Mouse (Mus musculus) cerebellum, adult 9-10 months (tissue): ENCODE results near the gene Mark3.

Source experiments
- DNase-seq: peaks from one replicate; pipeline ENCODE4 v3.0.0; 2022

Mark3 gene

DNA sequence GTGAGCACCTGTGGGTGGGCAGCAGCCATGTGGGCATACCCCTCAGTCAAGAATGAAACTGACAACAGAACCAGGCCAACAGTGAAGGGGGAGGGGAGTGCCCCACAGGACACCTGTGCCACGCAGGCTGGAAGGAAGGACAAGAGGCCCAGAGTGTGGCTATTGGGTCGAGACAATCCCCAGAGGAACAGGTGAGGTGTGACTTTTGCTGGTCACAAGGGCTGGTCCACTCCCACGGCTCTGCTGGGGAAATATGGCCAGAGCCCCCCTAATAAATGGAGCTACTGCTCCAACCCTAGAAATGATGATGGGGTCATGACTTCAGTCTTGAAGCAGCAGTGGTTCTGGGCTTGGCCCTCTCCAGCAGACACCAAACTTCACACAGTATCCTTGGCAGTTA, 129.0 kb downstream of the Mark3 start:
- no peak for DNase-seq

DNA sequence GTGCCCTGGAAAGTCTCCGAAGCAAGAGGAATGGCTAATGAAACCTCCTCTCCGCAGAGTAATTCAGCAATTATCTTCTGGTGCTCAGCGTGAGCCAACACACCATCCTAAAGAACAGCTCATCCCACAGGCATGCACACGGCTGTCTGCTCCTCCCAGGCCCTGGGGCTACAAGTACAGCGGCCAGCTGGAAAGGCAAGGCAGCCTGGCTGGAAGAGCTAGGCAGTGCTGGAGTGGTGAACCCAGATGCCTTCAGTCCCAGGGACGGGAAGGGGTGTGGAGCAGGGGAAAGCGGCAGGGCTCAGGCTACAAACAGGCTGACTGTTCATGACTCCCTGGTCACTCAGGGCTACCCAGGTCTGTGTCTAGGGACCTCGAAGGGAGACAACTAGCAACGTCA, 130.3 kb downstream of the Mark3 start:
- no peak for DNase-seq

DNA sequence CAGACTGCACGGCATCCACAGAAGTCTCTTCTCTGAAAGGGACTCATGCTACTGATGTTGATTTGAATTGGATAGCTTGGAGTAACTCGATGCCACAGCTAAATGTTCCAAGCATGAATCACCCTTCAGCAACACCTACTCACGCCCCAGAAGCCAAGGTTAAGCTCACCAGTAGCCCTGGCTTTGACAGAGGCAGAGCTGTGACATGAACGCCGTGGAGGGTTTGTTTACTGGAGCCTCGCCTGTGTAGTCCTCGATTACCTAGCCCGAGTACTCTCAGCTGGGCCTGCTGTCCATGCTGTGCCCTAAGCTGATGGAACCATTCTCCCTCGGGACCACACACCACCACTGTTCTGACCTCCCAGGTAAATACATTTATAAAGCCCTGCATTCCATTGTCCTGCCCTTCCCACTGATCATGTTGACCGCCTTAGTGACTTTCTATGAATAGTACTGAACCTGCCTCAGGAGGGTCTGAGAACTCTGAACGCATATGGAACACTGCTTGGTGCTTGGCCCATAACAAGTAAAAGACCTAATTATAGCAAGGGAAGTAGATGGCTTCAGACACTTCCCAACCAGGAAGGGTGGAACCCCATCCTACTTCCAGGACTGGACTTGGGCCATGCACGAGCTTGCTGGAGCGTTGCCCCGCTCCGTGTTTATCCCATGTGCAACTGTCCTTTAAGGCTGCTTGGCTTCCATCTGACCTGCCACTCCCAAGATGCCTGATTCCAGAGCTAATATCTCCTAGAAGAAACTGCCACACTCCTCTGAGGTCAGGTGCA, 131.1 kb downstream of the Mark3 start:
- no peak for DNase-seq
